Mouse (Mus musculus) spleen, embryonic (tissue): Measurements from ENCODE around the gene Nat8f2.

Source experiments
- CTCF ChIA-PET: fragments of 350-600 bp; sonication (Branson Sonifier 250); formaldehyde crosslinking; loops from one replicate; lab custom pipeline; 2022; lab: Charles Lee

The Nat8f2 gene

GRCm38 (mm10) chr6:85825886-85826285 lies 43.1 kb downstream of the Nat8f2 start:
- CTCF ChIA-PET: no interaction called here

- CTCF ChIA-PET: no interaction called here
Observed at GRCm38 (mm10) chr6:85823382-85824090, 45.4 kb downstream of the Nat8f2 start.

GRCm38 (mm10) chr6:85822286-85822685 lies 46.7 kb downstream of the Nat8f2 start:
- CTCF ChIA-PET: no interaction called here

- CTCF ChIA-PET: no interaction called here
Observed at GRCm38 (mm10) chr6:85820837-85821236, 48.1 kb downstream of the Nat8f2 start, which contains the start of the genes Nat8f6 and Nat8f5. TSS of gene Nat8f6 (minus strand) at chr6:85820954. TSS of gene Nat8f5 (minus strand) at chr6:85820972.

- CTCF ChIA-PET: no interaction called here
Observed at GRCm38 (mm10) chr6:85818338-85818737, 50.6 kb downstream of the Nat8f2 start.
